Mouse (Mus musculus) layer of hippocampus, postnatal 10 days (tissue): ENCODE measurements around the gene Haus4. TPM values are rescaled to one million over a fixed set of nuclear protein-coding genes. Genes with fewer than 3 reads are reported as not detected.

Source experiments
- DNase-seq, 2 experiments: peaks; one replicate each; pipeline ENCODE4 v3.0.0; 2021; ENCODE audit warnings: low spot score in 2 of 2
- long read RNA-seq: library from polyadenylated mRNA; stranded (forward); transcript quantifications from one replicate; pipeline ENCODE4 v2.0.0, GENCODE M21; 2023
- total RNA-seq, 2 experiments: library from RNA; stranded (reverse); gene quantifications; 2 replicates each; pipeline ENCODE4 v1.2.3; 2021

The Haus4 gene
- total RNA-seq = 1 to 10 TPM; 4.7 to 6.7 TPM
- long read RNA-seq, partial matches to known transcripts = 1 of 5 reads
- long read RNA-seq, other reads (novel, unspliced or antisense) = 1 of 5 reads

GRCm38 (mm10) chr14:54553975-54554769 is at the start of gene Haus4:
Haus4 (minus strand) TSS chr14:54554616.
- DNase-seq = peak; percentile 62 to 73

- DNase-seq = no peak
These were observed 49.3 kb upstream of the Haus4 start for GRCm38 (mm10) chr14:54603686-54604085.

GRCm38 (mm10) chr14:54603038-54603654 is 48.7 kb upstream of the Haus4 start:
- peak; percentile 95 to 96 for DNase-seq

- DNase-seq = peak in 1 of 2 experiments; percentile 30
These were observed 48.2 kb upstream of the Haus4 start for GRCm38 (mm10) chr14:54602613-54603012.

DNA sequence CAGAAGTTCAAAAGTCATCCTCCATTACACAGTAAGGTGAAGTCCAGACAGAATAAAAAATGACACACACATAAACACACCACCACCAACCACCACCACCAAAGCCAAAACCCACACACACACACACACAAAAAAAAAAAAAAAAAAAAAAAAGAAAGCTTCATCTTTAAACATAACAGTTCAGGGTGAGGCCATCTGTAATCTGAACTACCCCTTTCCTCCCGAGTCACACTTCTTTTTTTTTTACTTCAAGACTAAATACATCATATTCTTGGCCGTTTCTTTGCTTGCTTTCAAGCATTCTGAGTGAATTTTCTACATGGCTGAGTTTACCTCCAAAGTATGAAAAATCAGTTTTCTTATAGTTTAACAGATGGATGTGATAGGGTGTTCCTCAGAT is 47.2 kb upstream of the Haus4 start:
- no peak for DNase-seq

DNA sequence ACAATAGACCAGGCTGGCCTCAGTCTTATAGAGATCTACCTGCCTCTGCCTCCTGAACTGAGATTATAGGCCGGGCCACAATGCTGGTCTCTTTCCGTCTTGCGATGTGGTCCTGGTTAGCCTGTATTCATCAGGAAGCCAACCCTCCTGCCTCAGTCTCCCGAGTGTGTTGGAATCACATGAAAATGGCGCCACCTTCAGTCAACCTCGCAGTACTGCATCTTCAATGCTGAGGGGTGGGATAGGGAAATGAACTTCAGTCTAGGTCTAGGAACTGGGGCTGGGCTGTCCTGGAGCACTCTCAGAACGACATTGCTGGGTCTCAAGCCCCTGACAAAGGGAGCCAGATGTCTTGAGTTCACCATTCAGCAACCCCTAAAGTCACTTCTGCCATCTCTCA is 42.7 kb upstream of the Haus4 start:
- no peak for DNase-seq

DNA sequence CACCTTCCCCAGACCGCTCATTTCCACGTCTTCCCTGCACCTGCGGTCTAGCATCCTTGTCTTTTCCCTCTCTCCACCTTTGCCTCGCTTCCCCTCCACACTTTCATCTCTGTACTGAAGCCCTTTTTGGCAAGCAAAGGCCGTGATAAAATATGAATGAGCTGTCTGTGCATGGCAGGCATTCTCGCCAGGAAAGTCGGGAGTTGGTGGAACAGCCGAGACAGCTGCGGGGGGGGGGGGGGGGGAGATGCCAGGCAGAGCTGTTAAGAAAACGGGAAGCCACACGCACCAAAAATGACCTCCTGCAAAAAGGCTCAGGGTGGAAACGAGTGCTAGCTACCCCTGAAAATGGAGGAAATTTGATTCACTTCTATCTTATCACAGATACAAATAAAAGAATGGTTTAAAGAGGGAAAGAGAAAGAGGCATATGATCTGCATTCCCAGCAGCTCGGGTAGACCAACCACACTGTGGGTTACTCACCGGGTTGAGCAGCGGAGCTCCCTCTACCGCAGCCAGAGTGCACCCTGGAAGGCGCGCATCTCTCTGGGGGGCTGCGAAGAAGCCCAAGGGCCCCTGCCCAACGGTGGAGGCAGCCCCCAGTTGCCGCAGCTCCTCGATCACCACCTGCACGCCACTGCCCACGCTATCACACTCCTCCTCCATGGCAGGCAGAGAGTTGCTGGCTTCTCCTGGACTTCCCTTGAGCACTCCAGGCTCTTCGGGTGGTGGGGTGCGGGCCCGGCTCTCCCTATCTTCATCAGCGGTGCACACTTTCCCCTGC is 40.4 kb upstream of the Haus4 start:
- DNase-seq = no peak

DNA sequence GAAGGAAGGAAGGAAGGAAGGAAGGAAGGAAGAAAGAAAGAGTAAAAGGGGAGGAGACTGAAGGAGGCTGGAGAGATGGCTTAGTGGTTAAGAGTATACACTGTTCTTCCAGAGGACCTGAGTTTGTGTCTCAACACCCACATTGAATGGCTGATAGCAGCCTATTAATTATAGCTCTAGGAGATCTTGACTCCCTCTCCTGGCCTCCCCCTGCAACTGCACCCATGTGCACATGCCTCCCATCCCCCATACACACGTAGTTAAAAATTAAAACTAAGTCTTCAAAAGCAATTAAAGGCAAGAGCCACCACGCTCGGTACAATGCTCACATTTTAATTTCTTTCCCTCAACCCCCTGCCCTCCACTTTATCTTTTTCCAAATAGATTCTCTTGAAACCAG is 39.6 kb upstream of the Haus4 start:
- no peak for DNase-seq

- no peak for DNase-seq
These were observed 38.0 kb upstream of the Haus4 start for GRCm38 (mm10) chr14:54592319-54592934.

DNA sequence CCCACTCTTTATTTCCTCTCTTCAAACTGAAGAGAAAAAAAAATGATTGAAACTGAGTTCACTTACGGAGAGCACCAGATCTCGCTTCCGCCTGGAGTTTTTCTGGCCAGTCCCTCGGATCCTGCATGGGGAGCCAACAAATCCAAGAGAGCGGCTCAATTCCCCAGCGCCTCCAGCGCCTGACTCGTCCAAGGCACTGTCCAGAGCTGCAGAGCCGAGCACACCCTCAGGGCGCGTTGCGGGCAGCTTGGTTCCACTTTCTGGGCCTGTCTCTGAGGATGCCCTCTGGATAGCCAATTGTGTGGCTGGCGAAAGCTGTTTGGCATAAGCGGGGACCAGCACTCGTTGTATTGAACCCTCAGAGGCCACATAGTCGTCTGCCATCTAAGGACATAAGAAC is 36.6 kb upstream of the Haus4 start:
- DNase-seq = no peak

- peak; percentile 62 to 69 for DNase-seq
These were observed 29.4 kb upstream of the Haus4 start for GRCm38 (mm10) chr14:54583681-54584338.

DNA sequence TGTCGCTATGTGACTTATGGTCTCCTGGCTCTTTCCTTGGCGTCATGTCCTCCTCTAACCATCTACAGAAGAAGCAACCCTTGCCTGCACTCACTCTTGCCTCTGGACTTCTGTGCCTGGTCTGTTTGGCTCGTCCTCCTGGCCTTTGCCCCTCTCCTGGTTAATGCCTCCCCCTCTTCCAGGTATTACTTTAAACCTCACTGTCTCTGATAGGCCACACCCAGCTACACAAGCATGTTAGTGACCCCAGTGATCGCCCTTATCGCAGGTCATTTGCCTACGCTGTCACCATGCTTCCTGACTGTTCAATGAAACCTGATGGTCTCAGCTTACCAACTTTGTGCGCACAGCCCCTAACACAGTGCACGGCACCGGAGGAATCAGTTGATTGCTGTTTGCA is 28.1 kb upstream of the Haus4 start:
- no peak for DNase-seq

GRCm38 (mm10) chr14:54579638-54580037 is 25.2 kb upstream of the Haus4 start:
- no peak for DNase-seq

- DNase-seq = no peak
These were observed 23.6 kb upstream of the Haus4 start for GRCm38 (mm10) chr14:54578063-54578462.

- peak; percentile 74 to 83 for DNase-seq
These were observed 22.9 kb upstream of the Haus4 start, which contains the start of gene Ajuba for GRCm38 (mm10) chr14:54577089-54577982. Ajuba (minus strand) TSS chr14:54577558.

DNA sequence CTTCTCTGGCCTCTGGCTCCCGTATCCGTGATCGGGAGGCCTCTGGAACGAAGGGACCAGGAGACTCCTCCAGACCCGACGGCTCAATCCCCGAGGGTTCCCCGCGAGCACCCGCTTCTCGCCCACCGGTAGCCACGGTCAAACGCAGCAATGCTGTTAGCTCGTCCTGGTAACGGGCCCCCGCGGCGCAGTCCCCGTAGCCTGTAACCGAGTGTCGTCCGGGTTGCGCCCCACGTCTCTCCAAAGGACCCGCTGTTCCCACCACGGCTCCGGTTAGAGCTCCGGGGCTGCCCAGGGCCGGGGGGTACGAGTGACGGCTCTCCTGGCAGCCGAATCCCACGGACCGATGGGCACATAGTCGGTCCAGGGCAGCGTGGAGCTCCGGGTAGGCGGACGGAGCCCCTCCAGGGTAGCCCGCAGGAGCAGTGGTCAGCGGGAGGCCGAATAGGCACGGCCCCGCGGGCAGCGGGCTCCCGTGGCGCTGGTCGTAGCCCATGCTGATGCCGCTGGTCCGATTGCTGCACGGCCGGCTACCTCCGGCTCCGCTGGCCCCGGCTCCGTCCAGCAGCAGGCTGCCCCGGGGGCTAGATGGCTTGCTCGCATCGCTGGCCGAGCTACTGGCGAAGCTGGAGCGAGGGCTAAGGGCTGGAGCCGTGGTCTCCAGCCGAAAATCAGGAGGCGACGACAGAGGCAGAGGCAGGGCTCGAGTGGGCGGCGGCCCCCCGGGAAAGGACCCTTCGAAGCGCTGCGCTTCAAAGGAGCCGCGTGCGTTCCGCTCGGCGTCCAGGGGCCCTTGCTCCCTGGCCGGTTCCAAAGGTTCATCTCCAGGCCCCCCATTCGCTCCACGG is 22.0 kb upstream of the Haus4 start:
- peak in 1 of 2 experiments; percentile 24 for DNase-seq

DNA sequence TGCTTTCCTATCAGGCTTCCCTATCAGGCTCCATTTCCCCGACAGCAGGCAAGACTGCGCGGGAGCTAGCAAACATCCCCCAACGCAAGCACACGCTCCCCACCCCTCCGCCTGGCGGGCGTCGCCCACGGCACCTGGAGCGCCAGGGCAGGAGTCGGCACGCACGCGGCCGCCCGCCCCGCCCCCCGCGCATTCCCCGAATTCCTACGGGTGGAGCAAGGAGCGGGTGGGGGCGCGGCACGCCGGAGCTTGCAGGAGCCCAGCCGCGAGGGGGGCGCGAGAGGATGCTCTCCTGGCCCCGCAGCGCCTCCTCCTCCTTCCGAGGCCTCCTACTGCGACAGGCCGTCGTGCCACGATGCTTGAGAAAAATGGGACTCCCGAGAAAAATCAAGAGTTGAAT is 21.2 kb upstream of the Haus4 start:
- DNase-seq = no peak

GRCm38 (mm10) chr14:54575031-54575430 is 20.6 kb upstream of the Haus4 start:
- no peak for DNase-seq

DNA sequence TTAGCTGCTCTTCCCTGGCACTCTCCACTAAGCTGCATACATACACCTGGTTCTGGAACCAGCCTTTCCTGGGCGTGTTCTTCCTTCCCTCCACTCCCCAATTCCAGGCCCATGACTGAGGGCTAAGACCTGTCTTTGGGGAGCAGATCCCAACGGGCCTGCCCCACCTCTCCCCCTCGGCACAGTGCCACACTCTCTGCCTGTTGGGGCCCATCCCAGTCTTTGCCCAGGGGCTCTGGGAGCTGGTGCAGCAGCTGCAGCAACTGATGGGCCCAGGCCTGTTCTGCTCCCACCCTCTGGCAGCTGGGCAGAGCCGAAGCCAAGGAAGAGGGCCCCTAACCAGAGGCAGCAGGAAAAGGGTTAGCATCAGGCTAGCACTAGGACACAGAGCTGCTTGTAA is 19.8 kb upstream of the Haus4 start:
- peak in 1 of 2 experiments; percentile 22 for DNase-seq
